Mouse (Mus musculus) neural tube, embryonic 15.5 days (tissue): ENCODE results near the gene Btbd35f27. TPM values are rescaled to one million over a fixed set of nuclear protein-coding genes. Genes with fewer than 3 reads are reported as not detected.
"Not testable (repeated sequence)": the region's sequence is repeated elsewhere in the genome, so short reads cannot be mapped to it uniquely, and the experiment has no call there.

ENCODE experiments used
- ATAC-seq: fragments of 200-750 bp; cut with Nextera tagmentation; 2 replicates; pipeline ENCODE4 v1.8.0; 2017; ENCODE audit warnings: mild to moderate bottlenecking, moderate TSS enrichment, moderate library complexity; ENCODE audit not compliant: low FRiP score
- H3K27ac ChIP-seq: fragments of 300-500 bp; sonication (generic); replicated peaks from 2 replicates; pipeline ENCODE4 v1.5.1; 2015; ENCODE audit warnings: mild to moderate bottlenecking, inconsistent platforms
- H3K27me3 ChIP-seq: fragments of 300-500 bp; sonication (generic); replicated peaks from 2 replicates; pipeline ENCODE4 v1.6.1; 2015; ENCODE audit warnings: inconsistent platforms
- H3K36me3 ChIP-seq: fragments of 300-500 bp; sonication (generic); 2 replicates; pipeline ENCODE4 v1.6.1; 2015; ENCODE audit warnings: inconsistent platforms
- H3K4me1 ChIP-seq: fragments of 300-500 bp; sonication (generic); 2 replicates; pipeline ENCODE4 v1.6.1; 2015; ENCODE audit warnings: inconsistent platforms
- H3K4me2 ChIP-seq: fragments of 300-500 bp; sonication (generic); 2 replicates; pipeline ENCODE4 v1.6.1; 2015; ENCODE audit warnings: inconsistent platforms, mild to moderate bottlenecking, moderate library complexity
- H3K4me3 ChIP-seq: fragments of 300-500 bp; sonication (generic); replicated peaks from 2 replicates; pipeline ENCODE4 v1.5.1; 2015; ENCODE audit warnings: mild to moderate bottlenecking, inconsistent platforms
- H3K9ac ChIP-seq: fragments of 300-500 bp; sonication (generic); replicated peaks from 2 replicates; pipeline ENCODE4 v1.6.1; 2015; ENCODE audit warnings: mild to moderate bottlenecking, inconsistent platforms
- H3K9me3 ChIP-seq: fragments of 300-500 bp; sonication (generic); replicated peaks from 2 replicates; pipeline ENCODE4 v1.6.1; 2016; ENCODE audit warnings: inconsistent platforms
- WGBS: fragments of 180-500 bp; shearing (Covaris S2); methylation state at CpG from one replicate; pipeline ENCODE4 v1.1.7; 2015; ENCODE audit warnings: mixed read lengths; 5-methylcytosine and 5-hydroxymethylcytosine counted together
- polyA plus RNA-seq: library from polyadenylated mRNA; unstranded; fragments of >200 nt; fragmentation: Nextera tagmentation; extraction: Ambion mirVana; gene quantifications from 2 replicates; pipeline ENCODE4 v1.2.1, GENCODE M21; 2015

The Btbd35f27 gene
- polyA plus RNA-seq: not detected in 2 replicates

GRCm38 (mm10) chrX:4951835-4952234, at the start of gene Btbd35f27:
Btbd35f27 (plus strand) TSS chrX:4952135.
- 88% methylated on average over 2 of the region's 3 CpGs for WGBS
- H3K9me3 ChIP-seq, H3K4me2 ChIP-seq, H3K27ac ChIP-seq, H3K4me1 ChIP-seq, H3K9ac ChIP-seq, ATAC-seq, H3K4me3 ChIP-seq, H3K36me3 ChIP-seq, H3K27me3 ChIP-seq: not testable (repeated sequence)

Other genes starting within 250 kb of the Btbd35f27 start
- not detected in 2 replicates for gene Btbd35f4, start 151.6 kb upstream of the Btbd35f27 start, polyA plus RNA-seq